Mouse (Mus musculus): Measurements from ENCODE around the gene Fbxw9. TPM values are rescaled to one million over a fixed set of nuclear protein-coding genes. Genes with fewer than 3 reads are reported as not detected.

The Fbxw9 gene
- polyA plus RNA-seq, 1 experiment from 2014 or later, result 84.5 TPM

DNA sequence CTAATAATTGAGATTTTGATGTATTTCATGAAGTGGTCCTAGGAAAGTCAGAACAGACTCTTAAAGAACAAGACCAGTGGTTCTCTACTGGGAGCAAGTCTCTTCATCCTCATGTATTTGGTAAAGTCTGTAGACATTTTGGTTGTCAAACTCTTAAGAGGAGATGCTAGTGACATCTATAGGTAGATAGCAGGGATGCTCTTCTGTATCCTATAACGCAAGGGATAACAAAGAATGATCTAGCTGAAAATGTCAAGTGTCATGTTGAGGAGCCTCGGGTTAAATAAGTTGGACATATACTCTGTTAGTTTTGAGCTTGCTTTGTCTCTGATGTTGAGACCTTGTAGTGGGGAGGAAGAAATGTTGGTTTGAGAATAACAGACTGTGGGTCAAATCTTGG, 31.9 kb upstream of the Fbxw9 start:
- no peaks in the 10 kb centered on the region for H3K9me3 ChIP-seq
- peaks cover 32% of the 10 kb centered on the region for H3K36me3 ChIP-seq (replicated peaks)
- no peaks in the 10 kb centered on the region for H3K27me3 ChIP-seq (replicated peaks)
- ATAC-seq (replicated peaks), result no peak
- H3K4me1 ChIP-seq, result peaks cover 40% of the 10 kb centered on the region
- 12% methylated on average over 2 of the region's 2 CpGs for WGBS
- peak overlapping the region; percentile 93 for H3K4me3 ChIP-seq
- peak overlapping the region; percentile 96 for H3K9ac ChIP-seq
- H3K27ac ChIP-seq, result no peak overlapping the region
- peak overlapping the region; percentile 84 for H3K4me2 ChIP-seq

GRCm38 (mm10) chr8:85029271-85029670, 30.6 kb upstream of the Fbxw9 start:
- H3K9ac ChIP-seq, result peak overlapping the region; percentile 96; the same call in 1 of the 2 replicates
- peaks cover 29% of the 10 kb centered on the region for H3K36me3 ChIP-seq (replicated peaks)
- H3K9me3 ChIP-seq, result no peaks in the 10 kb centered on the region
- H3K4me1 ChIP-seq, result peaks cover 32% of the 10 kb centered on the region
- 0 out of 2 replicates have a peak overlapping the region, but pooled peaks have one; percentile 93 for H3K4me3 ChIP-seq
- H3K4me2 ChIP-seq, result no peak overlapping the region; the same call in 1 of the 2 replicates
- 92% methylated on average over 14 of the region's 14 CpGs for WGBS
- no peak for ATAC-seq (replicated peaks)
- H3K27ac ChIP-seq, result no peak overlapping the region
- no peaks in the 10 kb centered on the region for H3K27me3 ChIP-seq (replicated peaks)

DNA sequence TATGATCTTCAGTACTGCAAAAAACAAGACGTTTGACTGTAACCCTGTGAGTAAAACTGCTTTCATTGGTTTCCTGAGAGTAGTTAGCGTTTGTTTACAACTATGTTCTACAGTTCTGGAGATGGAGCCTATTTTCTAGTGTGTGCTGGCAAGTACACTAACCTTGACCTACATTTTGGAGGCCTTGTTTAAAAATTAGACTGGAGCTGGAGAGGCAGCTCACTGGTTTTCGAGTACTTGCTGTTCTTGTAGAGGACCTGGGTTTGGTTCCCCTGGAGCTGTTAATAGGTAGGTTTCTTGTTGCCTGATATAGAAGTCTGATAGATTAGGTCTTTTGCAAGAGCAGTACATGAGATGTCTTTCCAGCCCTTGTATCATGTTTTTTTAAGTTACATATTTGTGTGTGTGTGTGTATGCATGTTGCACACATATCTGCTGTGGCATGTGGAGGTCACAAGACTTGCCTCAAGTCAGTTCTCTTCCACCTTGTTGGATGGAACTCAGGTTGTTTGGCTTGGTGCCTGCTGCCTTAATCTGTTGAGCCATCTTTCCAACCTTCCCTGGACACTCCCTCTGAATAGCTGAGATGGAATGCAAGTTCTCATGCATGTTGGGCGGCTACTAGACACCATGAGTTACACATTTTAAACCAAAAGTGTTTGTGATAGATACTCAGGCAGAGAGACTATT, 27.1 kb upstream of the Fbxw9 start:
- Histone ChIP-seq H3K27me3 (replicated peaks) (no peaks in the 10 kb centered on the region), H3K4me2 (no peak overlapping the region), H3K4me3 (no peak overlapping the region), H3K4me1 (peaks cover 31% of the 10 kb centered on the region), H3K36me3 (replicated peaks) (peaks cover 29% of the 10 kb centered on the region), H3K27ac (no peak overlapping the region), H3K9me3 (no peaks in the 10 kb centered on the region), H3K9ac (no peak overlapping the region)
- no peak for ATAC-seq (replicated peaks)
- 88% methylated on average over 4 of the region's 4 CpGs for WGBS

DNA sequence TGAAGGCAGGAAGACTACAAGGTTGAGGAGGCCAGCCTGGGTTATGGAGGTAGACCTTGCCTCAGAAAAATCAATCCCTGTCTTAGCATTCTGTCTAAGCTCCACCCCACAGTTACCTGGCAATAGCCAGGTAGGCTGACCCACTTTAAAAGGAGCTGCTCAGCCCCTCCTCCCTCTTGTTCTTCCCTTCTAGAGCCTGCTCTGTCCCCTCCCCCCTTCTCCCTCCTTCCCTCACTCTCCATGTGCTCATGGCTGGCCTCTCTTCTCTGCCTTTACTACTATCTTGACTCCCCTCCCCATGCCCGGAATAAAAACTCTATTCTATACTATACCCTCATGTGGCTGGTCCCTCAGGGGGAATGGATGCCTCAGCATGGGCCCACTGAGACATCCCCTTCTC, 26.0 kb upstream of the Fbxw9 start:
- peaks cover 30% of the 10 kb centered on the region for H3K4me1 ChIP-seq
- ATAC-seq (replicated peaks), result no peak
- H3K27me3 ChIP-seq (replicated peaks), result no peaks in the 10 kb centered on the region
- no peaks in the 10 kb centered on the region for H3K9me3 ChIP-seq
- H3K4me3 ChIP-seq, result no peak overlapping the region
- H3K9ac ChIP-seq, result no peak overlapping the region
- no peak overlapping the region for H3K4me2 ChIP-seq
- peaks cover 29% of the 10 kb centered on the region for H3K36me3 ChIP-seq (replicated peaks)
- 66% methylated on average over 1 of the region's 1 CpGs for WGBS
- no peak overlapping the region for H3K27ac ChIP-seq

- H3K4me3 ChIP-seq, result peak overlapping the region; percentile 80
- H3K36me3 ChIP-seq (replicated peaks), result peaks cover 28% of the 10 kb centered on the region
- H3K9me3 ChIP-seq, result no peaks in the 10 kb centered on the region
- no peak for ATAC-seq (replicated peaks)
- H3K9ac ChIP-seq, result no peak overlapping the region; the same call in 1 of the 2 replicates
- H3K4me1 ChIP-seq, result peaks cover 29% of the 10 kb centered on the region
- H3K4me2 ChIP-seq, result peak overlapping the region; percentile 95
- H3K27ac ChIP-seq, result no peak overlapping the region
- no peaks in the 10 kb centered on the region for H3K27me3 ChIP-seq (replicated peaks)
- 3% methylated on average over 13 of the region's 13 CpGs for WGBS
These were observed 25.1 kb upstream of the Fbxw9 start for GRCm38 (mm10) chr8:85034764-85035163.

- H3K4me3 ChIP-seq, result peak overlapping the region; percentile 80
These were observed 24.6 kb upstream of the Fbxw9 start for GRCm38 (mm10) chr8:85035165-85035727.

DNA sequence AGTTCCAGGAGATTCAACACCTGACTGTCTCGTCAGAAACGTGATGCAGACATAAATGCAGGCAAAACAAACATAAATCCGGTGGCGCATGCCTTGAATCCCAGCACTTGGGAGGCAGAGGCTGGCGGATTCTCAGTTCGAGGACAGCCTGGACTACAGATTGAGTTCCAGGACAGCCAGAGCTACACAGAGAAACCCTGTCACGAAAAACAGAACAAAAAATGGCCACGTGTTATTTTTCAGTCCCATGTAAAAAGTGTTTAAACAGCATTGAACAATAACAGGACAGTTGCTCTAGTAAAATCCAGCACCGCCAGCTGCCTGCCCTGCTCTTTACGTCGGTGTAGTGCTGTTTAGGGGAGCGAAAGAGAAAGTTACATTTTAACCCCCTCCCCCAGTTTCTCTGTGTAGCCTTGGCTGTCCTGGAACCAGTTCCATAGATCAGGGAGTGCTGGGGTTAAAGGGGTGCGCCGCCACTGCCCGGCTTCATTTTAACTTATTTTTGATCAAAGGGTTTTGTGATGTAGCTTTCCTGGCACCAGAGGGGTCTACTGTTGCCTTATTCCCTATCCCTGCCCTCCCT, 24.0 kb upstream of the Fbxw9 start:
- H3K9me3 ChIP-seq, result no peaks in the 10 kb centered on the region
- ATAC-seq (replicated peaks), result peak; percentile 22
- no peaks in the 10 kb centered on the region for H3K27me3 ChIP-seq (replicated peaks)
- peak overlapping the region; percentile 58 for H3K9ac ChIP-seq
- H3K36me3 ChIP-seq (replicated peaks), result peaks cover 23% of the 10 kb centered on the region
- peak overlapping the region; percentile 80 for H3K4me3 ChIP-seq
- 2% methylated on average over 15 of the region's 15 CpGs for WGBS
- peak overlapping the region; percentile 95 for H3K4me2 ChIP-seq
- peaks cover 29% of the 10 kb centered on the region for H3K4me1 ChIP-seq
- peak overlapping the region; percentile 97 for H3K27ac ChIP-seq

More at GRCm38 (mm10) chr8:85035165-85035727, 24.6 kb upstream of the Fbxw9 start:
- WGBS, result 6% methylated on average over 12 of the region's 12 CpGs
- Histone ChIP-seq H3K27ac (no peak overlapping the region), H3K9ac (peak overlapping the region; percentile 58), H3K27me3 (replicated peaks) (no peaks in the 10 kb centered on the region), H3K9me3 (no peaks in the 10 kb centered on the region), H3K4me2 (peak overlapping the region; percentile 95), H3K4me1 (peaks cover 29% of the 10 kb centered on the region), H3K36me3 (replicated peaks) (peaks cover 23% of the 10 kb centered on the region)
- no peak for ATAC-seq (replicated peaks)

GRCm38 (mm10) chr8:85036381-85036717, 23.5 kb upstream of the Fbxw9 start:
- Histone ChIP-seq H3K4me3 (peak overlapping the region; percentile 80), H3K4me2 (peak overlapping the region; percentile 95), H3K27me3 (replicated peaks) (no peaks in the 10 kb centered on the region), H3K4me1 (peaks cover 29% of the 10 kb centered on the region), H3K27ac (peak overlapping the region; percentile 97), H3K9me3 (no peaks in the 10 kb centered on the region), H3K9ac (peak overlapping the region; percentile 58), H3K36me3 (replicated peaks) (peaks cover 26% of the 10 kb centered on the region)
- peak; percentile 59 for ATAC-seq (replicated peaks)
- 0% methylated on average over 9 of the region's 9 CpGs for WGBS

GRCm38 (mm10) chr8:85036718-85037365, 23.0 kb upstream of the Fbxw9 start, which contains the start of gene Tnpo2:
Tnpo2 (plus strand) TSS chr8:85036915.
- ATAC-seq (replicated peaks), result peak; percentile 94
- H3K4me3 ChIP-seq, result peak within 1 kb of the TSS; percentile 80
- no peaks in the 10 kb centered on the region for H3K27me3 ChIP-seq (replicated peaks)
- peak within 1 kb of the TSS; percentile 97 for H3K27ac ChIP-seq
- H3K4me2 ChIP-seq, result peak within 1 kb of the TSS; percentile 95
- peaks cover 22% of the 10 kb centered on the region; the same call in 1 of the 2 replicates for H3K36me3 ChIP-seq (replicated peaks)
- WGBS, result under 1% methylated on average over 57 of the region's 59 CpGs
- H3K4me1 ChIP-seq, result peaks cover 29% of the 10 kb centered on the region
- H3K9me3 ChIP-seq, result no peaks in the 10 kb centered on the region
- peak within 1 kb of the TSS; percentile 90 for H3K9ac ChIP-seq

- Histone ChIP-seq H3K4me3 (peak overlapping the region; percentile 80), H3K4me2 (peak overlapping the region; percentile 95), H3K4me1 (peaks cover 29% of the 10 kb centered on the region), H3K27ac (peak overlapping the region; percentile 97), H3K27me3 (replicated peaks) (no peaks in the 10 kb centered on the region), H3K36me3 (replicated peaks) (peaks cover 17% of the 10 kb centered on the region; the same call in 1 of the 2 replicates), H3K9me3 (no peaks in the 10 kb centered on the region), H3K9ac (peak overlapping the region; percentile 90)
- peak; percentile 55 for ATAC-seq (replicated peaks)
- WGBS, result 0% methylated on average over 14 of the region's 14 CpGs
These were observed 22.5 kb upstream of the Fbxw9 start for GRCm38 (mm10) chr8:85037366-85037680.

- WGBS, result under 1% methylated on average over 57 of the region's 57 CpGs
- peaks cover 12% of the 10 kb centered on the region for H3K36me3 ChIP-seq (replicated peaks)
- peak overlapping the region; percentile 97 for H3K27ac ChIP-seq
- H3K27me3 ChIP-seq (replicated peaks), result no peaks in the 10 kb centered on the region
- H3K4me1 ChIP-seq, result peaks cover 29% of the 10 kb centered on the region
- H3K4me3 ChIP-seq, result peak overlapping the region; percentile 80
- H3K9me3 ChIP-seq, result no peaks in the 10 kb centered on the region
- peak overlapping the region; percentile 95 for H3K4me2 ChIP-seq
- ATAC-seq (replicated peaks), result peak; percentile 8; the same call in 1 of the 2 replicates
- H3K9ac ChIP-seq, result peak overlapping the region; percentile 90
These were observed 21.9 kb upstream of the Fbxw9 start for GRCm38 (mm10) chr8:85037681-85038531.

Data from midbrain, embryonic 15.5 days (tissue).